Mouse (Mus musculus) hindbrain, embryonic 11.5 days (tissue): ENCODE data around the gene Sdhaf1. TPM values are rescaled to one million over a fixed set of nuclear protein-coding genes. Genes with fewer than 3 reads are reported as not detected.

Experiments used
- ATAC-seq: fragments of 200-750 bp; cut with Nextera tagmentation; 2 replicates; pipeline ENCODE4 v1.8.0; 2017; ENCODE audit warnings: mild to moderate bottlenecking, moderate TSS enrichment, moderate library complexity; ENCODE audit not compliant: low FRiP score
- DNase-seq: peaks from one replicate; pipeline ENCODE4 v3.0.0-alpha.2; 2015; ENCODE audit warnings: low spot score
- H3K27ac ChIP-seq: fragments of 300-500 bp; sonication (generic); 2 replicates; pipeline ENCODE4 v1.5.1; 2014; ENCODE audit warnings: mild to moderate bottlenecking, low read depth, low read length
- H3K27me3 ChIP-seq: fragments of 300-500 bp; sonication (generic); 2 replicates; pipeline ENCODE4 v1.6.1; 2014; ENCODE audit warnings: mild to moderate bottlenecking, low read length, moderate library complexity, mixed read lengths; ENCODE audit not compliant: control insufficient read depth, insufficient read depth
- H3K36me3 ChIP-seq: fragments of 300-500 bp; sonication (generic); 2 replicates; pipeline ENCODE4 v1.6.1; 2014; ENCODE audit warnings: mild to moderate bottlenecking, low read length, moderate library complexity, mixed read lengths; ENCODE audit not compliant: control insufficient read depth, insufficient read depth
- H3K4me1 ChIP-seq: fragments of 300-500 bp; sonication (generic); replicated peaks from 2 replicates; pipeline ENCODE4 v1.6.1; 2014; ENCODE audit warnings: low read length, mixed read lengths; ENCODE audit not compliant: control insufficient read depth, insufficient read depth
- H3K4me2 ChIP-seq: fragments of 300-500 bp; sonication (generic); replicated peaks from 2 replicates; pipeline ENCODE4 v1.6.1; 2014; ENCODE audit warnings: mild to moderate bottlenecking, low read depth, low read length
- H3K4me3 ChIP-seq: fragments of 300-500 bp; sonication (generic); 2 replicates; pipeline ENCODE4 v1.5.1; 2014; ENCODE audit warnings: low read depth, low read length
- H3K9ac ChIP-seq: fragments of 300-500 bp; sonication (generic); 2 replicates; pipeline ENCODE4 v1.6.1; 2014; ENCODE audit warnings: low read depth, low read length
- H3K9me3 ChIP-seq: fragments of 300-500 bp; sonication (generic); 2 replicates; pipeline ENCODE4 v1.6.1; 2016; ENCODE audit warnings: low read length; ENCODE audit not compliant: control insufficient read depth
- WGBS: fragments of 180-500 bp; shearing (Covaris S2); extraction: QIAGEN DNeasy Blood & Tissue Kit; methylation state at CpG from one replicate; pipeline ENCODE4 v1.1.7; 2014; 5-methylcytosine and 5-hydroxymethylcytosine counted together
- polyA plus RNA-seq: library from polyadenylated mRNA; unstranded; fragments of >200 nt; fragmentation: Nextera tagmentation; extraction: Ambion mirVana; gene quantifications from 2 replicates; pipeline ENCODE4 v1.2.1, GENCODE M21; 2014

The Sdhaf1 gene
- polyA plus RNA-seq, 1 experiment from 2014 or later: 20.9 TPM

- DNase-seq (no peak), ATAC-seq (no peak)
- peaks cover 4% of the 10 kb centered on the region; the same call in 1 of the 2 replicates for H3K4me1 ChIP-seq
- no peak overlapping the region for H3K4me3 ChIP-seq
- 87% methylated on average over 13 of the region's 13 CpGs for WGBS
- H3K4me2 ChIP-seq: no peak overlapping the region
- no peak overlapping the region for H3K27ac ChIP-seq
- no peaks in the 10 kb centered on the region for H3K27me3 ChIP-seq
- peaks cover 6% of the 10 kb centered on the region for H3K36me3 ChIP-seq
- 0 out of 2 replicates have a peak overlapping the region, but pooled peaks have one; percentile 11 for H3K9ac ChIP-seq
- no peaks in the 10 kb centered on the region for H3K9me3 ChIP-seq
Observed at GRCm38 (mm10) chr7:30293795-30294194, 29.9 kb downstream of the Sdhaf1 start.

- DNase-seq (peak; percentile 88), ATAC-seq (peak; percentile 82)
- no peaks in the 10 kb centered on the region for H3K27me3 ChIP-seq
- 7% methylated on average over 34 of the region's 35 CpGs for WGBS
- peaks cover 4% of the 10 kb centered on the region; the same call in 1 of the 2 replicates for H3K4me1 ChIP-seq
- no peaks in the 10 kb centered on the region for H3K9me3 ChIP-seq
- no peak within 1 kb of the TSS for H3K27ac ChIP-seq
- H3K9ac ChIP-seq: peak within 1 kb of the TSS; percentile 89
- H3K4me3 ChIP-seq: peak within 1 kb of the TSS; percentile 90
- peak within 1 kb of the TSS; percentile 78 for H3K4me2 ChIP-seq
- H3K36me3 ChIP-seq: 0 out of 2 replicates have a peak, but pooled peaks cover 2% of the 10 kb centered on the region
Observed at GRCm38 (mm10) chr7:30291215-30292131, 32.2 kb downstream of the Sdhaf1 start, which contains the start of gene Clip3. Gene Clip3 (plus strand): TSS chr7:30291728.

GRCm38 (mm10) chr7:30289714-30290399 is 33.8 kb downstream of the Sdhaf1 start:
- no peaks in the 10 kb centered on the region for H3K27me3 ChIP-seq
- peak; percentile 54 for DNase-seq
- H3K27ac ChIP-seq: peak overlapping the region; percentile 17; the same call in 1 of the 2 replicates
- no peak overlapping the region for H3K4me3 ChIP-seq
- H3K9ac ChIP-seq: no peak overlapping the region
- ATAC-seq: peak; percentile 22; the same call in 1 of the 2 replicates
- peaks cover 4% of the 10 kb centered on the region; the same call in 1 of the 2 replicates for H3K4me1 ChIP-seq
- no peaks in the 10 kb centered on the region for H3K36me3 ChIP-seq
- no peaks in the 10 kb centered on the region for H3K9me3 ChIP-seq
- WGBS: 52% methylated on average over 10 of the region's 10 CpGs
- H3K4me2 ChIP-seq: no peak overlapping the region

GRCm38 (mm10) chr7:30289071-30289713 is 34.5 kb downstream of the Sdhaf1 start:
- Histone ChIP-seq H3K4me2 (no peak overlapping the region), H3K27me3 (no peaks in the 10 kb centered on the region), H3K27ac (peak overlapping the region; percentile 17; the same call in 1 of the 2 replicates), H3K36me3 (no peaks in the 10 kb centered on the region), H3K9me3 (no peaks in the 10 kb centered on the region), H3K9ac (no peak overlapping the region), H3K4me3 (no peak overlapping the region; the same call in 1 of the 2 replicates), H3K4me1 (peaks cover 4% of the 10 kb centered on the region; the same call in 1 of the 2 replicates)
- ATAC-seq (no peak), DNase-seq (no peak)
- WGBS: 71% methylated on average over 7 of the region's 7 CpGs

- H3K9me3 ChIP-seq: no peaks in the 10 kb centered on the region
- H3K4me3 ChIP-seq: no peak overlapping the region
- H3K36me3 ChIP-seq: no peaks in the 10 kb centered on the region
- peaks cover 4% of the 10 kb centered on the region; the same call in 1 of the 2 replicates for H3K4me1 ChIP-seq
- 81% methylated on average over 6 of the region's 6 CpGs for WGBS
- no peak overlapping the region for H3K9ac ChIP-seq
- ATAC-seq (no peak), DNase-seq (no peak)
- no peaks in the 10 kb centered on the region for H3K27me3 ChIP-seq
- H3K4me2 ChIP-seq: no peak overlapping the region
- no peak overlapping the region for H3K27ac ChIP-seq
Observed at GRCm38 (mm10) chr7:30288046-30288445, 35.6 kb downstream of the Sdhaf1 start.

GRCm38 (mm10) chr7:30286701-30287410 is 36.8 kb downstream of the Sdhaf1 start:
- no peak overlapping the region for H3K4me2 ChIP-seq
- no peak overlapping the region for H3K4me3 ChIP-seq
- ATAC-seq (no peak), DNase-seq (no peak)
- no peaks in the 10 kb centered on the region for H3K27me3 ChIP-seq
- peaks cover 4% of the 10 kb centered on the region; the same call in 1 of the 2 replicates for H3K4me1 ChIP-seq
- H3K36me3 ChIP-seq: no peaks in the 10 kb centered on the region
- WGBS: 73% methylated on average over 8 of the region's 8 CpGs
- no peaks in the 10 kb centered on the region for H3K9me3 ChIP-seq
- no peak overlapping the region for H3K9ac ChIP-seq
- no peak overlapping the region for H3K27ac ChIP-seq

- ATAC-seq: no peak
- H3K4me3 ChIP-seq: no peak overlapping the region
- H3K9ac ChIP-seq: no peak overlapping the region
- H3K27ac ChIP-seq: no peak overlapping the region
- no peak overlapping the region for H3K4me2 ChIP-seq
- no peaks in the 10 kb centered on the region for H3K9me3 ChIP-seq
- DNase-seq: no peak
- 79% methylated on average over 7 of the region's 7 CpGs for WGBS
- H3K4me1 ChIP-seq: no peaks in the 10 kb centered on the region
- no peaks in the 10 kb centered on the region for H3K27me3 ChIP-seq
- no peaks in the 10 kb centered on the region for H3K36me3 ChIP-seq
Observed at GRCm38 (mm10) chr7:30282740-30283139, 41.0 kb downstream of the Sdhaf1 start.

GRCm38 (mm10) chr7:30281522-30281921 is 42.2 kb downstream of the Sdhaf1 start:
- Histone ChIP-seq H3K4me3 (no peak overlapping the region), H3K27me3 (no peaks in the 10 kb centered on the region), H3K4me1 (no peaks in the 10 kb centered on the region), H3K9ac (no peak overlapping the region), H3K9me3 (no peaks in the 10 kb centered on the region), H3K4me2 (peak overlapping the region; percentile 79; the same call in 1 of the 2 replicates), H3K36me3 (no peaks in the 10 kb centered on the region), H3K27ac (no peak overlapping the region)
- WGBS: 87% methylated on average over 4 of the region's 4 CpGs
- no peak for DNase-seq
- no peak for ATAC-seq
